Comparison of ENCODE assay signal across 8 mouse cellular contexts in genomic region chr13:68999826-69000225, GRCm38 (mm10). TPM values are rescaled to one million over a fixed set of nuclear protein-coding genes. Genes with fewer than 3 reads are reported as not detected.
DNase-seq lines count a peak whose midpoint lies in the region; ATAC-seq and TF ChIP-seq lines count a peak whose summit lies in the region.

No protein-coding gene starts in this region.

- no peak overlapping the region for H3K27ac ChIP-seq in heart, embryonic 11.5 days (ENCODE audit: low read depth, low read length)
- H3K27ac ChIP-seq in forebrain, postnatal 0 days (ENCODE audit: low read depth, low read length), result no peak overlapping the region
- H3K27ac ChIP-seq in liver, embryonic 15.5 days (replicated peaks), result no peak overlapping the region

- H3K4me2 ChIP-seq in heart, embryonic 11.5 days, result peak overlapping the region; percentile 92
- peak overlapping the region; percentile 83 for H3K4me2 ChIP-seq in forebrain, postnatal 0 days (ENCODE audit: low read depth)
- H3K4me2 ChIP-seq in liver, embryonic 15.5 days, result 0 out of 2 replicates have a peak overlapping the region, but pooled peaks have one; percentile 56

- H3K4me3 ChIP-seq in heart, embryonic 11.5 days (ENCODE audit: low read depth, low read length), result peak overlapping the region; percentile 66
- peak overlapping the region; percentile 82 for H3K4me3 ChIP-seq in E14TG2a.4 (replicated peaks; ENCODE audit: low read length)
- peak overlapping the region; percentile 67 for H3K4me3 ChIP-seq in forebrain, postnatal 0 days (ENCODE audit: low read depth, low read length)
- peak overlapping the region; percentile 46; the same call in 1 of the 2 replicates for H3K4me3 ChIP-seq in liver, embryonic 15.5 days (replicated peaks)

- intact Hi-C loops in gastrocnemius, postnatal 36 days (cut with DNase I), result loop anchor here (5.0 to 10.0 kb wide), 5 partner anchors 43 to 537 kb away; no protein-coding TSS in a partner anchor
- intact Hi-C loops in left cerebral cortex, postnatal 14 days (cut with DNase I), result loop anchor here (2.0 to 10.0 kb wide), 5 partner anchors 75 to 461 kb away; no protein-coding TSS in a partner anchor

- no peak for DNase-seq in heart, postnatal 4 days
- DNase-seq in forebrain, postnatal 0 days, result no peak
- DNase-seq in embryo, embryonic 11 days, result no peak
- DNase-seq in gastrocnemius, postnatal 36 days, result no peak
- no peak for DNase-seq in left cerebral cortex, postnatal 14 days (ENCODE audit: low spot score in 2 of 2)

- ATAC-seq in heart, embryonic 11.5 days (replicated peaks; ENCODE audit: insufficient number of reproducible peaks, low FRiP score, low TSS enrichment), result no peak
- ATAC-seq in forebrain, postnatal 0 days, result no peak; the same call in 1 of the 2 replicates
- ATAC-seq in liver, embryonic 15.5 days (ENCODE audit: insufficient read depth), result 0 out of 2 replicates have a peak, but pooled peaks have one; percentile 7

- peak overlapping the region; percentile 49; the same call in 1 of the 2 replicates for H3K9ac ChIP-seq in heart, embryonic 11.5 days (ENCODE audit: low read depth, low read length)
- peak overlapping the region; percentile 73 for H3K9ac ChIP-seq in forebrain, postnatal 0 days
- no peak overlapping the region for H3K9ac ChIP-seq in liver, embryonic 15.5 days

- no peaks in the 10 kb centered on the region for H3K9me3 ChIP-seq in heart, embryonic 11.5 days (replicated peaks; ENCODE audit: control insufficient read depth, low read length)
- H3K9me3 ChIP-seq in E14TG2a.4 (ENCODE audit: low read length), result no peaks in the 10 kb centered on the region
- no peaks in the 10 kb centered on the region for H3K9me3 ChIP-seq in forebrain, postnatal 0 days (ENCODE audit: low read length)
- no peaks in the 10 kb centered on the region for H3K9me3 ChIP-seq in liver, embryonic 15.5 days (replicated peaks)

- peaks cover 5% of the 10 kb centered on the region; the same call in 1 of the 2 replicates for H3K4me1 ChIP-seq in heart, embryonic 11.5 days (ENCODE audit: control insufficient read depth, insufficient read depth, low read length)
- H3K4me1 ChIP-seq in E14TG2a.4 (replicated peaks; ENCODE audit: low read depth, low read length), result peaks cover 21% of the 10 kb centered on the region
- H3K4me1 ChIP-seq in forebrain, postnatal 0 days (ENCODE audit: insufficient read depth), result peaks cover 3% of the 10 kb centered on the region; the same call in 1 of the 2 replicates
- no peaks in the 10 kb centered on the region for H3K4me1 ChIP-seq in liver, embryonic 15.5 days (replicated peaks)

- no peak for TF ChIP-seq CTCF in E14TG2a.4 (conservative IDR thresholded peaks at IDR 0.05; ENCODE audit: low read length)
- TF ChIP-seq CTCF in forebrain, postnatal 0 days (IDR thresholded peaks at IDR 0.05; ENCODE audit: low read depth), result peak; percentile 1; the same call in 1 of the 2 replicates

- no peaks in the 10 kb centered on the region for H3K36me3 ChIP-seq in heart, embryonic 11.5 days (ENCODE audit: control insufficient read depth, insufficient read depth, low read length)
- H3K36me3 ChIP-seq in E14TG2a.4 (ENCODE audit: insufficient read depth, low read length), result no peaks in the 10 kb centered on the region
- no peaks in the 10 kb centered on the region for H3K36me3 ChIP-seq in forebrain, postnatal 0 days (ENCODE audit: insufficient read depth)
- H3K36me3 ChIP-seq in liver, embryonic 15.5 days (replicated peaks), result no peaks in the 10 kb centered on the region

- 28% methylated on average over 5 of the region's 5 CpGs for WGBS in heart, embryonic 11.5 days (ENCODE audit: insufficient replicate concordance)
- WGBS in forebrain, postnatal 0 days, result 45% methylated on average over 5 of the region's 5 CpGs
- WGBS in liver, embryonic 15.5 days (ENCODE audit: insufficient replicate concordance), result 55% methylated on average over 5 of the region's 5 CpGs

- H3K27me3 ChIP-seq in heart, embryonic 11.5 days (ENCODE audit: control insufficient read depth, insufficient read depth, low read length), result peaks cover 40% of the 10 kb centered on the region
- peaks cover 44% of the 10 kb centered on the region for H3K27me3 ChIP-seq in E14TG2a.4 (ENCODE audit: insufficient read depth, low read length)
- no peaks in the 10 kb centered on the region for H3K27me3 ChIP-seq in forebrain, postnatal 0 days (ENCODE audit: insufficient read depth, low read length)
- peaks cover 40% of the 10 kb centered on the region for H3K27me3 ChIP-seq in liver, embryonic 15.5 days

RNA-seq across cellular contexts. Expression of gene Adcy2, which starts 0.5 kb away (rescaled TPM):
- 0.54 and 0.74 TPM in 2 replicates for polyA plus RNA-seq in heart, embryonic 11.5 days (2014; fragmentation: Nextera tagmentation; extraction: Ambion mirVana)
- 1 to 10 TPM; 1.0 to 1.3 TPM for total RNA-seq in heart, postnatal 4 days (2021)
- total RNA-seq in forebrain, postnatal 0 days (2014; rRNA removed), result 28.5 and 32.8 TPM in 2 replicates
- polyA plus RNA-seq in forebrain, postnatal 0 days (2015; fragmentation: Nextera tagmentation; extraction: Ambion mirVana), result 9.2 and 11.3 TPM in 2 replicates
- polyA plus RNA-seq in liver, embryonic 15.5 days (2015; fragmentation: Nextera tagmentation; extraction: Ambion mirVana), result 0.46 and 0.48 TPM in 2 replicates
- total RNA-seq in gastrocnemius, postnatal 36 days (2021), result 10 to 100 TPM; 27.2 to 30.0 TPM
- total RNA-seq in left cerebral cortex, postnatal 14 days (2021), result 100 to 1,000 TPM; 106 to 116 TPM

Comparison
In these comparisons a context has a peak if more than half of its experiments do, and no peak if none do; other contexts are left out.
1. RNA of gene Adcy2, which starts 0.5 kb away (total RNA-seq): 106 to 116 TPM in left cerebral cortex, postnatal 14 days, 28.5 to 32.8 TPM in forebrain, postnatal 0 days and 27.2 to 30.0 TPM in gastrocnemius, postnatal 36 days; 1.0 to 1.3 TPM in heart, postnatal 4 days; every median in the first group is over 10 times any median in the second.
2. Peak in every context shown above with its lines, with median percentiles within 50 percentile points of each other: H3K4me2 ChIP-seq and H3K4me3 ChIP-seq.